Mouse (Mus musculus) layer of hippocampus, adult 9-11 months (tissue): Measurements from ENCODE around the gene Dcaf8.

Experiments used
- DNase-seq: peaks from one replicate; pipeline ENCODE4 v3.0.0; 2022

The Dcaf8 gene

DNA sequence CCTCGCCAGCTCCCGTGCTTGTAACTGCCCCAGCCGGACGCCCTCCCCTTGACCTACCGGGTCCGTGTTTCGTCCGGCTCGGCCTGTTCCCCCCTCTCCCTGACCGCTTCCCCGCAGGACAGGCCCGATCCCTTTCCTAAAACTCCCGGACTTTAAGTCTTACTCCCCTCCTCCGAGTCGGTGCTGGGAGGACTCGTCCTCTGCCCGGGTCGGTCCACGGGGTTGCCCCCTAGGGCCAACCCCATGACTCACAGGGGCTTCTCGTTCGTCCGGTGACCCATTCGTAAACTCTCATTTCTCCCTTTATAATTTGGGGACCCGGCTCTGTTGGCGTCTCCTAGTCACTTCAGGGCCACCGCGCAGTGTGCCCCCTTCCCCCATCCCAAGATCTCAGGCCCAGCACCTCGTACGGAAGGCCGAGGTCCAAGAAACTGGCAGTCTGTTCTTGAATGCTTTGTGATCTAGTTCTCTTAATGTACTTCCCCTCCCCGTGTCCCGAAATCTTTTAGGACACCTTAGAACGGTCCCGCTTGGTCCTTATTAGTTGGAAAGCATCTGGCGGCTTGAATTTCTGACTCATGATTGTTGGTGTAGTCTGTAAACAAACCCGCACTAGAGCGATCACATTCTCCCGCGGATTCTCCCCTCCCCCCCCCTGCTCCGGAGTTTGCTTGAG is 533 bp downstream of the Dcaf8 start:
- DNase-seq, result peak; percentile 38

DNA sequence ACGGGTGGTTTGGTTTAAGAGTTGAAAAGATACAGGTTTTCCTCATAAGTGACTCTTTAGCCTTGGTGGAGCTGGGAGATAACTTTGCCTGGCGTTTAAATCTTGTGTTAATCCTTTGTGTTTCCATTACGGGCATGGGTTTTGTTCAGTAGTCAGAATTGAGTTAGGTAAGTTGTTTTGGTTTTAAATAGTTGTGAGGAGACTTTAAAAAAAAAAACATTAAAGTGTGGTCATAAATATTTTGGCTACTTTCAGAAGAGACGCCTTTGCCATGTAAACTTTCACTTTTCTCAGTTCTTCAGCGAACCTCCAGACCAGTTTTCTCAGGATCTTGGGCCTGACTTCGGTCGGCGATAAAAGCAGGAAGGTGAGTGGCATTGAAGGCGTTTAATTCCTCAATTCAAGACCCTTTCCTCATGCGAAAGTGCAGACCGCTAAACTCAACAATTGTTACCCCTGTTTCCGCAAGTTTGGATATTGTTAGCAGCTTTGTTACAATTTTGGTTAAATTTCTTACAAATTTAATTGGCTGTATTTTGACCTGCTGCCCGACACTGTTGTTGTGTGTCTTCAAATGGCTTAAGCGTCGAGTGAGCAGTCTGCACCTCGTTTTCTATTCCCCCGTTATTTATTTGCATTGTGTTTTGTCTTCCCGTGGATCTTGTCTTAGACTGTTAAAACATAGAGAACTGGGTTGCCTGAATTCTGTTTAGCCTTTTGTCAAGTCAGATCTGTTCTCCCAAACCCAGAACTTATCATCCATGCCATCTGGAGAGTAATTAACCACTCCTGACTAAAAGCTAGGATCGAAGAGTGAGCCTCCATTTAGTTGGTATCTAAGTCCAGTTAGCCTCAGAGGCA is 1.3 kb downstream of the Dcaf8 start:
- no peak for DNase-seq

DNA sequence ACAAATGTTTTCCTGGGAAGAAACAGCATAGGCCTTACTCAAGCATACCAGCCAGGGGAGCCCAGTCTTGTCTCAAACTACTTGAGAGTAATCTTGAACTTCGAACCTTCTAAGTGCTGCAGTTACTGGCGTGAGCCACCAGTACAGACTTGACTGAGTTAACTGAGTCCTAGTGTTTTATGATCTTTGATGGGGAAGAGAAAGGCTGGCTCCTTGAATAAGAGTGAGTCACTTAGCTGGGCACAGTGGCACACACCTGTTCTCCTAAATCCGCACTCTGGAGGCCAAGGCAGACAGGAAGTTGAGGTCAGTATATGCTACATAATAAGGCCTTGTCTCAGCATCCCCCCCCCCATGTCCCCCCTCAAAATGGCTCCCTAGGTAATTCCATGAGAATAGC is 6.7 kb downstream of the Dcaf8 start:
- no peak for DNase-seq

DNA sequence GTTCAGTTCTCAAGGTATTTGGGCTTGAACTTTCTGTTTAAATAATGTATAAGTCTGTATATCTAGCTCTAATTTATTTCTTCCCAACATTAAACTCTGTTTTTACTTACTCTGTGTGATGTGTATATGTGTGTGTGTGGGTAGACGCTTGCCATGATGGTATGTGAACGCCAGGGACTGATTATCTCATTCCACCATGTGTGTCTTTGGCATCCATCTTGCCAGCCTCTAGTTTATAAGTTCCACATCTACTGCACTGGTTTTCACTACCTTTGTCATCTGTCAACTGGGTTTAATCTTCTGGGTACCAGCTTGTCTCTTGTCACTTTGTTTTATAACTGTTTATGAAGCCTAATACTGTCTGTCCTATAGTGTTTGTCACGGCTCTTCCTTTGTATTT is 7.6 kb downstream of the Dcaf8 start:
- DNase-seq, result no peak

DNA sequence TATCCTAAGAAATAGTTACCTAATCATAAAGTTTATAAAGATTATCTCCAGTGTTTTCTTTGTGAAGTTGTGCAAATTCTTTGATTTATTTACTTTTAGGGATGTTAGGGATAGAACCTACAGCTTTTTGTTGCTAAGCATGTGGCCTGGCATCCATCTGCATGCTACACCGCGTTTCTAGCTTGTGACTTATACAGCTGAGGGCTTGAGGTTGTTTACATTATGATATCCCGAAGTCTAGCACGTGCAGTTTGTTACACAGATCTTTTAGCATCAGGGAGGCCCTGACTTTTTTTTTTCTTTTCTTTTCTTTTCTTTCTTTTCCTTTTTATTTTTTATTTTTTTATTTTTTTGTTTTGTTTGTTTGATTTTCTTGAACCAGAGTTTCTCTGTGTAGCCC is 12.1 kb downstream of the Dcaf8 start:
- DNase-seq, result no peak

DNA sequence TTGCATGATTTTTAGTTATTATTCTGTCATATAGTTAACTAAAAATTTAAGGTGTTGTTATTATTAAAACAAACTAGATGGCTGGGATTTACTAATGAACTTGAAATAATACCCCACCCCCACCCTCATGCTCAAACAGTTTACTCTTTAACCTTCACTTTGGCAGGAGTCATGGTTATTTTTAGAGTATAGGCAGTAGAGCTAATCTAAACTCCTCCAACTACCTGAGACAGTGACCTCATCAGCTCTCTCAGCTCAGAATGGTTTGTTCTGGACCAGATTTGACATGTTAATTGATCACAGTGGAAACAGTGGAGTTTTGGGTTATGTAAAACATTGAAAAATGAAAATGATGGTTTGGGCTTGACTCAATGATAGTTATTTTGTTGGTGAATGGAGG is 12.6 kb downstream of the Dcaf8 start:
- no peak for DNase-seq

DNA sequence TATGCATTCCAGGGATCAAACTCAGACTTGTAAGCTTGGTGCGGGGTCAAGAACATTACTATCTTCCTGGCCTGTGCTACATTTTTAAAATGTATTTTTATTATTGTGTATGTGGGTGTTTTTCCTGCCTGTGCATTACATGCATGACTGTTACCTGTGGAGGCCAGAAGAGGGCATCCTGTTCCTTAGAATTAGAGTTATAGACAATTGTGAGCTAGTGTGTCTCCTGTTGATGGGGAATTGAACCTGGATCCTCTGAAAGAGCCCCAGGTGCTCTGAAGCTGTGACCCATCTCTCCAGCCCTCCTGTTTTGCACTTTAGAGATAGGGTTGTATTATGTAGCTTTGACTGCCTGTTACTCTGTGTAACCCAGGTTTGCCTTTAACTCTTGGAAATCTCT is 14.1 kb downstream of the Dcaf8 start:
- DNase-seq, result peak; percentile 29

DNA sequence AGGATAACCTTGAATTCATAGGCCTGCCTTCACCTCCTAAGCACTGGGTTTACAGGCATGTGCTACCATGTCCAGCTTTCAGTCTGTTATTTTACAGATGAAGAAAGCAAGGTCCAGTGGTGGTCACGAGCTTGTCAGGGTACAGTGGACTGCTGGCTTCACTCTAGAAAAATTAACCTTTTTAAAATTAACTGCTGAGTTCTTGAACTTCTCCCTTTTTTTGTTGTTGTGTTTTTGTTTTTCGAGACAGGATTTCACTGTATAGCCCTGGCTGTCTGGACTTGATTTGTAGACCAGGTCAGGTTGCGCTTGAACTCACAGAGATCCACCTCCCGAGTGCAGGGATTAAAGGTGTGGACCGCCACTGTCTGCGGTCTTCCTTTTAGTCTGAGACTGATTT is 15.1 kb downstream of the Dcaf8 start:
- no peak for DNase-seq

DNA sequence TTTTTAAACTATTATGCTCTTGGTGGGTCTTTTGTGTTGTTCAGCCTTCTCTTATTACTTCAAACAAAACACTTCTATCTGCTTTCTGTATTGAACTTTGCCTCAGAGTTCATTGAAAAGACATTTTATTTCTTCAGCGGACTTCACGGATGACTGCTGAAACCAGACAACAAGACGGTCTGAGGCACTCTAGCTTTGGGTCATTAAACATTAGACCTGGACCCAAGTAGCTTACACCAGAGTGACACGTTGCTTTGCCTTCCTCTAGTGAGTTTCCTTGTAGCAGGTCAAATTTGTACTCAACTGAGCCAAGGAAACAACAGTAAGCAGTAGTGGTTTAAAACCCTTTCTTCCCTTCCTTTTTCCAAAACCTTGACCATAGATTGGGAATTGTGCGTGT is 20.0 kb downstream of the Dcaf8 start:
- no peak for DNase-seq

DNA sequence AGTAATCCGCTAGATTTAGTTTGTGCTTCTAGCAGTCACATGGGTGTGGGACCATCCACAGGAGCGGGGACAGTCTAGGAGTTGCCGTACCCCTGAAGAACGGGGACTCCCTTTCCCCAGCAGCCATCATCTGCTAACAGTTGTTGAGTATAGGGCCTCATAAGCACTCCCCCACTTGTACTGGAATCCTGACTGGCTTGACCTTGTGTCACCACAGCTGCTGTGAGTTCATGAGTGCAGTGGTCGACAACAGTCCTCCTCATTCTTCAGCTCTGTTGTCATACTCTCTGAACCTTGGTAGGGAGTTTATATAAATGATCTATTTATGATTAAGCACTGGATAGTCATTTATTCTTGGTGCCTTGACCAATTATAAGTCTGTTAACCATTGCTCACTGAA is 21.9 kb downstream of the Dcaf8 start:
- no peak for DNase-seq

DNA sequence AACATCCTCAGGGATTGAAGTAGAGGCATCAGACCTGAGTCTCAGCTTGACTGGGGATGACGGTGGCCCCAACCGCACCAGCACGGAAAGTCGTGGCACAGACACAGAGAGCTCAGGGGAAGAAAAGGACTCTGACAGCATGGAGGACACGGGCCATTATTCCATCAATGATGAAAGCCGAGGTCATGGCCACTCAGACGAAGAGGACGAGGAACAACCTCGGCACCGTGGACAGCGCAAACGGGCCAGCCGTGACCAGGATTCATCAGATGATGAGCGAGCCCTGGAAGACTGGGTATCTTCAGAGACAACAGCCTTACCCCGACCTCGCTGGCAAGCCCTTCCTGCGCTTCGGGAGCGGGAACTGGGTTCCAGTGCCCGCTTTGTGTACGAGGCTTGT is 24.5 kb downstream of the Dcaf8 start:
- no peak for DNase-seq

DNA sequence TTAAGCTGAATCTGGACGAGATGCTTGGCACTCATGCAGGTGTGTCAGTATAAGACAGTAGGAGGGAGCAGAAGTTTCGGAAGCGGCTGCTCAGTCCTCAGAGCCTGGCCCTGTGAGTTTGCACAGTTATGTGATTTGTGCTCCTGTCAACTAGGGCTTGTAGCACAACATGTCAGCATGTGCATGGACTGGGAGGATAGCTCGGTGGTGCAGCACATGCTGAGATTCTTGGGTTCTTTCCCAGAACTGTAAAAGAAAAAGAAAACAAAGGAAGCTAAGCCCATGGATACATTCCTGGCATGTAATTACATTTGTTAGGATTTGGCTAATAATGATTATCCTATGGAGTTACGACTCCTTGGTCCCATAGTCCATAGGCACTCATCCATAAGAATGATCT is 25.3 kb downstream of the Dcaf8 start:
- DNase-seq, result no peak

DNA sequence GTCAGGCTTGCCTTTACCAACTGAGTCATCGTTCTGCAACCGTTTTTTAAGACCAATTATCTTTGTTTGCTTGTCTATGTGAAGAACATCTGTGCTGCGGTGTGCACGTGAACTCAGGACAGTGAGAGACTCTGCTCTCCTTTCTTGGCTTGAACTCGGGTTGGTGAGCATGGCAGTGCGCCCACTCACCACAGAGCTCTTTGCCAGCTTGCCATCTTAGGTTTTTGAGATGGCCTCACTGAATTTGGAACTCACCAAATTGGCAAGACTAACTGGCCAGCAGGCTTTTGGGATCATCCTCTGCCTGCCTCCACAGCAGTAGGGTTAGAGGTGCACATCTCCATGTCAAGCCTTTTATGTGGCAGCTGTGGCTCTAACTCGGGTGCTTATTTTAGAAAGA is 29.9 kb downstream of the Dcaf8 start:
- no peak for DNase-seq

DNA sequence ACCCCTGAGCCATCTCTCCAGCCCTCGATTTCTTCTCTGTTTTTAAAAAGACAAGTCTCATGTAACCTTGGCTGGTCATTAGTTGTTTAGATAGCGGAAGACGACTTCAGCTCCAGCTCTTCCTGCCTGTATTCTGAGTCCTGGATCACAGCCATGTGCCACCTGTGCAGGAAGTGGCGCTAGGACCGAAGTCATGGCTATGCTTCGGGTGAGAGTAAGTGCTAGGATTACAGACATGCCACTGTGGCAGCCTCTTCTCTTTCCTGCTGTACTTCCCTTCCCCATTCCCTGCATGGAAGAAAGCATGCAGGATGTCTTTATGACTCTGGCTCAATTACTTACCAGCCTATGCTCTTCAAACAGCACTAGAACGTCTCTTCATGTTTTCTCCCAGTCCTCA is 31.2 kb downstream of the Dcaf8 start:
- DNase-seq, result no peak

DNA sequence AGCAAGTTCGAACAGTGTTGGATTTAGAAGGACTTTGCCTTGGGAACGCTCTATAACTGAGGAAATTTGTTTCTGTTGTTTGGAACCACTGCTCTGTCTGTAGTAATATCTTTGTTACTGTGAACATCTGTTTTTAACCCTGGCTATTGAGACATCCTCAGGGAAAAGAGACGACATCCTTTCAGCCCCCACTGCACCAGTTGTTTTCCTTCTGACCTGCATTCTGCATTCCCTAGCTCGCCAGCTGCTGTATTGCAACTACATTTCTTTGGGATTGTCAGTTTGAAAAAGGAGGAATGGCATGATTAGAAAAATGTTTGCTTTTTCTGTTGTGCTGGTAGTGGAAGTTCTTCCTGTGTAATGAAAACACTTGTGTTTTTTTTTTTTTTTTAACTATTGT is 33.0 kb downstream of the Dcaf8 start:
- DNase-seq, result no peak

DNA sequence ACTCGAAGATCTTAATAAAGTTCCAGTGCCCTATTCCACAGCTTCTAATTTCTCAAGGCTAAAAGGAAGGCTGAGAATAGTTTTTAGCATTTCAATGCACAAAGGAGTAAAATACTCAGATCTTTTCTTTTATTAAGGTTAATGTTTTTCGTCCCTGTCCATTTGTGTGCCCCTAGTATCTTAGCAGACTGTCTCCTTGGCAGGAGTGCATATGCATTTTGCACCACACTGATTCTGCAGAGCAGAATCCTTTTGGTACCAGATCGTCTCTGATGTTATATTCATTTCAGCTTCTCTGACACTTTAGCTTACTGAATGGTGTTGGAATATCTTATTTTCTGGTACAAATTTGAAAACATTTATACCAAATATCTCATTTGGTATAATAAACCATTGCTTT is 33.9 kb downstream of the Dcaf8 start:
- DNase-seq, result no peak

DNA sequence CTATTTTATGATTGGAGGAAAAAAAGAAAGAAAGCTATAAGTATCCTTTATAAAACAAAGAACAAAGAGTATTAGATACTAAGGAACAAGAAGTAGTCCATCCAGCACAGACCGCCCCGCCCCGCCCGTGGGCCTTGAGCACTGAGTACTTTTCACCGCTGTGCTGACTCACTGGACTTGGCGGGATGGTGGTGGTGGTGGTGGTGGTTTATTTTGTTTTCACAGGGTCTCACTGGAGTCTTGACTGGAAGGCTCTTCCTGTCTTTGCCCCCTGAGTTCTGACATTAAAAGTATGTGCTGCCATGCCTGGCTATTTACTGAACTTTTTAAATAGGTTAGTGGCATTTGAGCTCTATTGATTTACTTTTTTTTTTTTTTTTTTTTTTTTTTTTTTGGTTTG is 35.2 kb downstream of the Dcaf8 start:
- DNase-seq, result no peak

DNA sequence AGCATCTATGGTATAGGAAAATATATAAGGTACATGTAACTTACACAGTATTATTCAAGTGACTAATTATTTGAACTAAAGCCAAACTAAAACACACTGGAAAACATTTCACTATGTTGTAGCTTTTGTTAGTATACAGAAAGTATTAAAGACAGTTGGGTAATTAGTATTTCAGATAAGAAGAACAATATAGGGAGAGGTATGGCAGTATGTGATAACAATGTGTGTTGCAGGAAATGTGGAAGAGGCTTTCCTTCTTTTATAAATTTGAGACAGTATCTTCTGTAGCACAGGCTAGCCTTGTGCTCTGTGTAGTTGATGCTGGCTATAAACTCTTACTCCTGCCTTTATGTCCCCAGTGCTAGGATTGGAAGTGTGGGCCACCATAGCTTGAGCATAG is 36.0 kb downstream of the Dcaf8 start:
- no peak for DNase-seq

DNA sequence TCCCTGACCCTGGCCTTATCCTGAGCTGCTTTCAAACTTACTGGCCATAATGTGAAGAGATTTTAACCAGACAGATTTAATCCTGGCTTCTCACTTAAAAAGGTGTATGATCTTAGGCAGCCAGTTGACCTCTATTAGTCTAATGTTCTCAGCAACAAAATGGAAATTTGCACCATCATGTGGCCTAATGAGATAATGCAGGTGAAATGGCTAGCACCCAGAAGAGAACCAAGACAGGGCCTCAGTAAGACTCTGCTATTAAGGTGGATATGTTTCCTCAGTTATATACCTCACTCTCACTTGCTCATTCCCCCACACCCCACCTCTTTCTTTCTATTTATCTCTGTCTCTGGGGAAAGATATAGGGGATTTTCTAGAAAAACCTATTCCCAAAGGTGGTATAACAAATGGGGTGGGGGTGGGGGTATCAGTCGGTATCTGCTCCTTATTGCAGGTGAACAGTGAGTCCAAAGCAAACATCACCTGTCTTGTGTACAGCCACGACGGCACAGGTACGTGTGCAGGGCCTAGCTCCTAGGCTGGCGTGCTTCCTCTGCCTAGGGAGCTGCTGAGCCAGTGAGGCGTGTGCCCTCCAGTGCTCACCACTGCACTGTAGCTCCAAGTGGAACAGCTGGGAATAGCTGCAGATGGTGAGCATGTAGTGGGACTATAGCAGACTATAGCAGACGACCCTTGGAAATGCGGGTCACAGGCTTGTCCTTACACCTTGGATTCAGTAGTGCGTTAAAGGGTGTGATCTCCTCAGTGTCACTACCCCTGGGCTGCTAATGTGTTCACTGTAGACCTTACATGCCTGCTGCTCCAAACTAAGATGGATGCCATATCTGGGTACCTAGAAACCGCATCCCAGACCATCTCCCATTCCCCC is 38.8 kb downstream of the Dcaf8 start:
- no peak for DNase-seq

DNA sequence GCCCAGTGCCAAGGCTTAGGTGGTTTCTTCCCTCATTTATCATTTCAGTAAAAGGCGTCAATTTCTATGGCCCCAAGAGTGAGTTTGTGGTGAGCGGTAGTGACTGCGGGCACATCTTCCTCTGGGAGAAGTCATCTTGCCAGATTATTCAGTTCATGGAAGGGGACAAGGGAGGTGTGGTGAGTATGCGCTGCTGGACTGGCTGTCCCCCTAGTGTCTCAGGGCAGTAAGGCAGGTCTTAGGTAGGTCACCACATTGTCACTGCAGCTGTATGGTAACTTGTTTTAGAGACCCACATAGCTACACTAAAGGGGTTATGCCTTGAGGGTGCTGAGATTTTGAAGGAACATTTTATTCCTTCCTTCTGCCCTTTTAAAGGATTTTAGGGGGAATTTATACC is 41.0 kb downstream of the Dcaf8 start:
- DNase-seq, result no peak

DNA sequence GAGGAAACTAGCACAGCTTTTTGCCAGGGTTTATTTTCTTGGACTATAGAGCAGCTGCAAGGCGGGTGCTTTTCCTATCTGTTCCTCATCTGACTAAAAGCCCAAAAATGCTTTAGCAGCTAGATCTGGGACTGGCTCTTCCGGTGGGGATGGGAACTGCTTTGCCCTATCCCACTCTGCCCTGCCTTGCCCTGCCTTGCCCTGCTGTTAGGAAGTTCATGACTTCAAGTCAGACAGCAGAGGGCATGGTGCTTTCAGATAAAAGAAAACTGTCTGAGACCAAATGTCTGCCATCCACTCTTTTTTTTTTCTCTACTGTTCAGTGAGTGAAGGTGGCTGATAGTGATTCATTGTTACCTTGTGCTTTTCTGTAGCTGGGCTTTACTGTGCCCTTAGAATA is 43.7 kb downstream of the Dcaf8 start:
- DNase-seq, result no peak

DNA sequence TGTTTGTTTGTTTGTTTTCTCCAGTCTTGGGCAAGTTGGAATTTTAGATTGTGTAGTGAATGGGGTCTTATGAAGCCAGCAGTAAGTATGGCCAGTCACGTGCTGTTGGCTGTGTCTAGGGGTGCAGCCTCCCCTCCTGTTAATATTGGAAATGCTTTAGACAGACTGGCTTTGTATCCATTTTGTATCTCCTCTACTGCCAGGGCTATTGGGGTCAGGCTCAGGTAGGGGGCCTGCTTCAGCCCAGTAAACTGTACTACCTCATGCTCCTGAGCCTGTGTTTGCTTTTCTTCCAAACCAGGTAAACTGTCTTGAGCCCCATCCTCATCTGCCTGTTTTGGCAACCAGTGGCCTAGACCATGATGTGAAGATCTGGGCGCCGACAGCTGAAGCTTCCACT is 44.3 kb downstream of the Dcaf8 start:
- no peak for DNase-seq

DNA sequence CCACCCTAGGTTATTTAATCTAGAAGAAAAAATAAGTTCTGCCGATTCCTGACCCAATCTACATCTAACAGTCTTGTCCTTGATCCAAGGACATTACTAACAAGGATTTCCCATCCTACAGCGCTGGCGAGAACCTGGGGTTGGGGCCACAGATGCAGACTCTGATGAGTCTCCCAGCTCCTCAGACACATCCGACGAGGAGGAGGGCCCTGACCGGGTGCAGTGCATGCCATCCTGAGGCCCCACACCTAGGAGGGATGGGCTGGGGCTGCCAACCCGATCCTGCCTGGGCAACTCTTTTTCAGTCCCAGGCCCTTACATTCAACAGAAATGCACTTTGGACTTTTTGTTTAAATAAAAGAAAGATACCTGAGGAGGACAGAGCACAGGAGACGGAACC is 46.6 kb downstream of the Dcaf8 start:
- no peak for DNase-seq

DNA sequence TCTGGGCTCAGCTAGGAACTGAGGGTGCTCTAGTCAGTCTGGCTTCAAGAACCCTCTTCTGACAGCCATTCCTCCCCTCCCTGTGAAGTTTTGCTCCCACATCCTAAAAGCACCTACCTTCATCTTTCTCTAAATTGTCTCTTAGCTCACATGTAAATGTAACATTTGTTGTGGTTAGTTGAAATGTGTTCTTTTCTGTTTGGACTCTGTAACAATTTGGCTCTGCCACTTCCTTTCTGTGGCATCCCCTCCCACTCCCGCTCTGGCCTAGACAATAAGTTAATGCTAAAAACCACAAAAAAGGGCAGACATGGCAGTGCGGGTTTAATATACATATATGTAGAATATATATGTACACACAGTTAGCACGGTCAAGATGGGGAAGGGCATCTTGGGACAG is 49.3 kb downstream of the Dcaf8 start:
- DNase-seq, result no peak
